Mouse (Mus musculus): Measurements from ENCODE around the gene Sgk2.

DNA sequence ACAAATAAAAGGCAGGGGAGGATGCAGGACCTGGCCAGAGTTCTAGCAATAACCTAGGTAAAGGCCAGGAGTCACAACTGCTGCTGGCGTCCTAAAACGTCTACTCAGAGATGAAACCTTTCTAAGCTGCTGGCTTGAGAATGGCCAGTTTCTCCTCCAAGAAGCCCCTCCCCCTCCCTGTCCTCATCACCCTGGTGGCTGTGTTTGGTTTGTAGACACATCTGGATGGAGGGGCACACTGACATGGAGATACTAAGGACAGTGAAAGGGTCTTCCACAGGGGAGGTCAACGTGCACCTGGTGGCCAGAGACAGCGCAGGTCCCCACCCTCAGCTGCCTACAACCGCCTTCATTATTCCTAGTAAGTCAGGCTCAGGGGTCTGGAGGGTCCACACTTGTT, 40.2 kb upstream of the Sgk2 start:
- TF ChIP-seq CTCF (IDR thresholded peaks at IDR 0.05; ENCODE audit: borderline replicate concordance, insufficient read depth, low read length) (no peak), POLR2A (IDR thresholded peaks at IDR 0.05; ENCODE audit: low read depth, low read length) (no peak)
